Mouse (Mus musculus) MEL (cell line): ENCODE measurements at regions not wholly inside any gene's neighbourhood (a gene's known extent, or its start where the extent isn't known, plus 50 kb on each side); places are given as distances from the start of the nearest gene placed in this dataset.

Experiments used
- CTCF ChIP-seq, 3 experiments: IDR thresholded peaks in 2 of 3; conservative IDR thresholded peaks in 1 of 3; 2 replicates each; pipeline ENCODE4 v1.5.1; 2011 to 2012; ENCODE audit warnings: low read length in 3 of 3, low read depth in 2 of 3, mild to moderate bottlenecking in 2 of 3, improper control_type of control experiment in 1 of 3, inconsistent platforms in 1 of 3, mixed read lengths in 1 of 3, moderate library complexity in 1 of 3; ENCODE audit not compliant: control insufficient read depth in 1 of 3, insufficient read depth in 1 of 3, poor library complexity in 1 of 3, severe bottlenecking in 1 of 3
- MAX ChIP-seq: IDR thresholded peaks from 2 replicates; pipeline ENCODE4 v1.6.1; 2011; ENCODE audit warnings: low read length, improper control_type of control experiment

DNA sequence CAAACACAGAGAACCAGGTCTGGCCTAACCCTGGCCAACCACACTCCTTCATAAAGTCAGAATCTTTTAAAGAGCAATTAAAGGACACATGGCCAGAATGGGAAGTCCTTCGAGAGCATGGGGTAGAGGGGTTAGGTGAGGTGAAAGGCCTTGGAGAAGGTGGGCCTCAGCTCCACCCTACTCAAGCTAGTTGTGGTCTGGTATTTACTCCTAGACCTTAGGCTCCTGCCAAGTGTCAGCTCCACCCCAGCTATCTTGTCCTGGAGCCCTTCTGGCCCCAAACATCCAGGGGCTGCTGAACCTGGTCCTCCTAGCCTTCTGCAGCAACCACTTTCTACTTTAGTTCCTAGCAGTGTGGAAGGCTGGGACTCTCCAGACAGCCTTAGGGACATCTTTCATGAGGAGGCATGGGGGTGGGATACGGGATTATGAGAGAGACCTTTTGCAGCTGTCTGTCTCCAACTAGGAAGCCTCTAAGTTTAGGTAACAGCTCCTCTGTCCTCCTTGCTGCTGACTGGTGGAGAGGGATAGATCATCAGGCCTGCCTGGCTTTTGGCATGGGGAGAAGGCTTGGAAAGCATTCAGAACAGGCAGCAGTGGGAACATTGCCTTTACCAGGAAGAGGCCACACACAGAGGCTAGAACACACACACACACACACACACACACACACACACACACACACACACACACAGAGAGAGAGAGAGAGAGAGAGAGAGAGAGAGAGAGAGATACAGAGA, 90.0 kb upstream of the Ercc6l2 start:
- TF ChIP-seq CTCF (IDR thresholded peaks at IDR 0.05 in 2 of 3, conservative IDR thresholded peaks at IDR 0.05 in 1 of 3; ENCODE audit: control insufficient read depth in 1 of 3, insufficient read depth in 1 of 3, low read depth in 2 of 3, low read length in 3 of 3, poor library complexity in 1 of 3, severe bottlenecking in 1 of 3) (no peak), MAX (no peak)
